Mouse (Mus musculus) natural killer cell, adult 2 months (primary cell): ENCODE results near the gene Gna15.
A peak's percentile ranks its signal among the peaks of the same experiment; 100 is the strongest.

Experiments
- DNase-seq, 2 experiments: peaks; one replicate each; pipeline ENCODE4 v3.0.0; 2022; ENCODE audit warnings: low spot score in 2 of 2

Gna15 gene

DNA sequence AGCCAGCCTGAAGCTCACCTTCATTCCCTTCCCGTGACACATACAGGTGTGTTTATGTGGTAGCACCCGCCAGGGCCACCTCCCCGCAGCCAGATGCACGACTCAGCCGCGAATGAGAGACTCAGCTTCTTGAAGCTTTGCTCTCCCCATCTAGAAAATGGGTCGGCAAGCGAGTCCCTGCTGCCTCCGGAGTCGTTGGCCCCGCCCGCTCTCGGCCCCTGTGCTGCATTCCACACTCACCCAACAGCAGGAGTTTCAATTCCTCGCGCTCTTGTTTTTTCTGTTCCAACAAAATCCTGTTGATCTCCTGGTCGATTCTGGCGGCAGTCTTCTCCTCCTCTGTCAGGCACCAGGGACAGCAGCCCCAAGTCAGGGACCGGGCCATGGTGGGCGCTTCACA is 455 bp downstream of the Gna15 start:
- DNase-seq, result no peak

DNA sequence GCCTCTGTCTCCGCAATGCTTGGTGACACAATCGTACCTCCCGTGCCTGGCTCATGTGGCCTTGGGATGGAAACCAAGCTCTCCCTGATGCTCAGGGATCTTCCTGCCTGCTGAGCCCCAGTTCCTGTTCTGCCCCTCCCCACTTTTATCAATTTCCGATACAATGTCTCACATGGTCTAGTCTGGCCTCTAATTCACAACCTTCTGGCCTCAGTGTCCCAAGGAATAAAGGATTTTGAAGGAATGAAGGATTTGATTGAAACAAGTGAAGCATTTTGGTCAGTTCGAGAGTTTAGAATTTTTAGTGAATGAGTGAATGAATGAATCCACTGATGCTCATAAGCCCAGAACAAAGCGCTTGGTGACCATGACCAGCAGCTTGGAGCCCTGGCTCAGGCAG is 883 bp downstream of the Gna15 start:
- no peak for DNase-seq

DNA sequence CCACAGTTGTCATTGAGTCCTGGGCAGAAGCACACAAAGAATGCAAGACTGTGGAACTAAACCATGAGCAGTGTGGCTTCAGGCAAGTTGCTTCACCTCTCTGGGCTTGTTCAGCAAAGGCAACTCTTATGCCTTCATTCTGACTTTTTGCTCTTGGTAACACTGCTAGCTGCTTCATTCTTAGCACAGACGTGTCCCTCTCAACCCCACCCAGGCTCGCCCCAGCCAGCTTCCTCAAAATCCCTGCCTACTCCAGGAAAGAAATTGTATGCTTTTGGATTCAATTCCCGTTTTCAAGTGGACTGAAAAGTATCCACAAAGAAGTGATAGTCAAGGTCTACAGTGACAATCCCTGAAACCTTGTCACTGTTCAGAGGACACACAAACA is 4.1 kb downstream of the Gna15 start:
- no peak for DNase-seq

DNA sequence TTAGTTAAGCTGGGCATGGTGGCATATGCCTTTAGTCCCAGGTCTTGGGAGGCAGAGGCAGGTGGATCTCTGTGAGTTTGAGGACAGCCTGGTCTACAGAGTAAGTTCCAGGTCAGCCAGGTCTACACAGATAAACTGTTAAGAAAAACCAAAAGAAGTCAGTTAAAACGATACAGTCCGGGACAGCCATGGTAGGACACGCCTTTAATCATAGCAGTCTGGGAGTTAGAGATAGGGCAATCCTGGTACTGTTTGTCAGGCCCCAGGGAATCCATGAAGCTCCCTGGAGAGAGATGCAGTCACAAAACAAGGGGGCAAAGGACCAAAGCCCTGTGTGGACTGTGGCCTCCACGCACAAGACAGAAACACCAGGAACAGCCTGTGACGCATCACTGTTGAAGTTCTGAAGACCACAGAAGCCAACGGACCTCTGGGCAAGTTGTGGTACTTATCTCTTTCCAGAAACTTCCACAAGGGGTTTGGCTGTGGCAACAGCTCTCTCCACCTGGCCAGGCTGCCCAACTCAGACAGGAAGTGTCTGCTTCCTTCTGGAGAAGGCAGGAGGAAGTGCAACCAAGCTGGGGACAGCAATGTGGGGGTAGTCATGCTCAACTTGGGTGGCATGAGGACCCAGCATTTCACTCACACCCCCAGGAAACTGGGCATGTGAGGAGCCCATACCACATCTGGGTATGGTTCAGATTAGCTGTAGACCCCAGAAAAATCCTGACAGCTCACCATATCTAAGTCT is 4.6 kb downstream of the Gna15 start:
- DNase-seq, result no peak

DNA sequence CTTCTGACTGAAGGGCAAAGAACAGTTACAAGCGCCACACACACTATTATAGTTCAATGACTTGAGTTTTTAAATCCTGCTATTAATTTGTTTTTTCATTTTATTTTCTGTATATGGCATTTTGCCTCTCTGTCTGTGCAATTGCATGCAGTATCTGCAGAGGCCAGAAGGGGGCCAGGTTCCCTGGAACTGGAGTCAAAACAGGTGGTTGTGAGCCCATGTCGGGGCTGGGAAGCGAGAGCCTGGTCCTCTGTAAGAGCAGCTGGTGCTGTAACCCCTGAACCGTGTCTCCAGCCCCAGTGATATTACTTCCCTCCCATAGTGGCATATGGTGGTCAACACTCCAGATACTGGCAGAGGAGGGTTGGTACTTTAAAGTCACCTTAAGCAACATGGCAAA is 5.5 kb downstream of the Gna15 start:
- peak; percentile 52 to 80 for DNase-seq

DNA sequence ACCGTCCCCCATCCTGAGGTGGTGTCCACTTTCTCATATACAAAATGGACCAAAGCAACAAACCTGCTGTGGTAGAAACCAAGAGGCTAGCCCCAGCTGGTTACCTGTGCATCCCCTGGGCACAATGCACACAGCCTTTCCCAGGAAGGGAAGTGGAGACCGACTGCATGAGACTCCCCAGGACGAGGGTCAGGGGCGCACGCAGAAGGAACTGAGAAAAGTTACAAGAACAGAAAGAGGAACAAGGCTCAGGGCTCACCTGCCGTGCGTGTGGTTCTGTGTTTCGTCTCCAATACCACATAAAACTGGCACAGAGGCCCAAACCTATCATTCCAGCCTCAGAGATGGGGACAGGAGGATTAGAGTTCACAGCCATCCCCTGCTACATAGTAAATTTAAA is 6.8 kb downstream of the Gna15 start:
- peak in 1 of 2 experiments; percentile 56 for DNase-seq

DNA sequence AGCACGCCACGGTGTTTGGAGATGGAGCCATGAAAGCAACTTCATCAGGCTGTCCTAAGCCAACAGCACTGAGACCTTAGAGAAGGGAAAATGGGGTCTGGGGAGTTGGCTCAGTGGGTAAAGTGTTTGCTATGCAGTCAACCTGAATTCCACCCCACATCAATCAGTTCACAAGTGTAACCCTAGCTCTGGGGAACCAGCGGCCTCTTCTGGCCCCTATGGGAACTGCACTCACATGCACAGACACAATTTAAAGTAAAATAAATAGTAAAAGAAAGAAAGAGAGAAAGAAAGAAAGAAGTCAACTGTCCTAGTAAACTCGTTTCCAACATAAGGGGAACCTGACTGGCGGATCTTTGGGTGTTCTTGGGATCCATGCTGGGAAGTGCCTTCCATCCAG is 10.2 kb downstream of the Gna15 start:
- no peak for DNase-seq

DNA sequence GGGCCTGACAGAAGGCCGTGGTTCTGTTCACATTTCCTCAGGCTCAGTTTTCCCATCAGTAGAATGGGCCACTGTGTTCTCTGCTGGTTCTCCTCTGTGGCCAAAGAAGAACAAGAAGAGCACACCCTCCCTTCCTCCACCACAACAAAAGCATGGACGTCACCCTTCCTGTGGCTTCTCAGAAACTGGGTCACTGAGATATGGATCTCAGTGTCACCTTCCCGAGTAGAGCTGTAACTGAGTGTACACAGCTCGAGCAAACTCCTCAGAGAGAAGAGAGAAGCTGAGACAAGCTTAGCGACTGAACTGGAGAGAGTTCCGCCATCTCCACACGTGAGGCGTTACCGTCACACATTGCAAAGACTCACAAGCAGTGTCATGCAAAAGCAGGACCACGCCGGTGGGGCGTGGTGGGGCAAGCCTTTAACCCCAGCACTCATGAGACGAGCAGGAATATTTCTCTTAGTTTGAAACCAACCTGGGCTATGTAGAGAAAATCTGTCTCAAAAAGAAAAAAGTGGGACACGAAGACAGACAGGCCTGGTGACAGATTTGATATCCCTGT is 13.7 kb downstream of the Gna15 start:
- peak; percentile 71 to 84 for DNase-seq

DNA sequence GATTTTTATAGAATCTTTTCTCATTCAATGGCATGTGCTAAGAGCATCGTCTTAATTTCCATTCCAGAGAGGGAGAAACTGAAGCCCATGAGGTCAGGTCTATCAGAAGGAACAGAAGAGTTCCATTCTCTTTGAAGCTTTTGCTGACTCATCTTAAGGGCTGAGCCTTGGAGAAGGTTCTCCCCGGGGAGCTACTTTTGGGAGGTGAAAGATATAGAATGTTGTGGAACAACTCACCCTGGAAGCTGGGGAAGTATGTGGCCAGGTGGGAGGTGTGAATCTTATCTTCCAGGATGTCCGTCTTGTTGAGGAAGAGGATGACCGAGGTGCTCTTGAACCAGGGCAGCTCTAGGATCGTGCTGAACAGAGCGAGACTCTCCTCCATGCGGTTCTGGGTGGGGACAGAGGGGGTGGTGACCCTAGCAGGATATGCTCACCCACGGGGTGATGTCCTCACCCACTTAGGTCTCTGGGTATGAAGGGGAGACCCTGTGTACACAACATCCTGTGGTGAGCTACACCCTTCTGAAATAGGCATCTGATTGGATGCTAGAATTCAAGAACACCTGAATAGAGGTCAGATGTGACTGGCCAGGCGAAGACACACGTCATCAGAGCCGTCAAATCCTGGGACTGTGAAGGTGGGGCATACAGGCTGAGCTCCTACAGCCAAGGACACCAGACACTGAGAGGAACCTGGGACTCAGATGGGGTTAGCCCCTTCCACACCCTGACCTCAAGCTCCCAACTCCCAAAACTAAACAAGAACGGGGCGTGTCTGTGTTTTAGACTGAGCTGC is 16.1 kb downstream of the Gna15 start:
- DNase-seq, result peak; percentile 71 to 83

DNA sequence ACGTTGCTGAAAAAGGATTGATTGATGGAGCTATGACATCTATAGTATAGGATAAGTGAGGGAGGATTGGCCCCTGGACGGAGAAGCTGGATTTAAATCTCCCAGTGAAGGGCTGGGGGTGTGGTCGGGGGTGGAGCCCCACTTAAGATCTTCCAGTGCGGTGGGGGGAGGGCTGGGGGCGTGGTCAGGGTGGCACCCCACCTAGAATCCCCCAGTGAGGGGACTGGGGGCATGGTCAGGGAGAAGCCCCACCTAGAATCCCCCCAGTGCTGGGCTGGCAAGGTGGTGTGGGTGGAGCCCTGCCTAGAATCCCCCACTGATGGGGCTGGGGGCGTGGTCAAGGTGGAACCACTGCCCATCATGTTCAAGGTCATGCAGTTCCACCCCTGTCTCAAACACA is 16.9 kb downstream of the Gna15 start:
- no peak for DNase-seq

DNA sequence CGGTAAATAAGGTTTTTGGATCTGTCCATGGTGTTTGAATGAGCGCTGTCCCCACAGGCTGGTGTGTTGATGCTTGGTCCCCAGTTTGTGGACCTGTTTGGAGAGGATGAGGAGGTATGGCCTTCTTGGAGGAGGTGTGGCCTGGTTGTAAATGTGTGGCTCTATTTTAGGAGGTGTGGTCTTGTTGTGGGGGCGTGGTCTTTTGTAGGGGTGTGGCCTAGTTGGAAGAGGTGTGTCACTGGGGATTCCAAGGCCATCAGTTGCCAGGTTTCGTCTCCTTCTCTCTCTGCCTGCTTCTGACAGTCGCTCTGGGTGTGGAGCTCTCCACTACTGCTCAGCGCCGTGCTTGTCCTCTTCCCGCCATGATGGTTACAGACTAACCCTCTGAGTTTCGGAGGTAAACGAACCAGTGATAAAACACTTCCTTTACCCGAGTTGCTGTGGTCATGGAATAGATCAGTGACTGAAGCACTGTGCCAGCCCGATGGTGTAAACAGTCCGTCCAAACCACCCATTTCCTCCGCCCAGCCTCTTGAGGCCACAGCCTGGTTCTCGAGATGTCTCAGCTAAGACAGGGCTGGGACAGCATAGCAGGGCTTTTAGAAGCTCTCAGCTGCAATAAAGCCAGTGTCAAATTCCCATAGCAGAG is 18.9 kb downstream of the Gna15 start:
- peak; percentile 51 to 77 for DNase-seq

DNA sequence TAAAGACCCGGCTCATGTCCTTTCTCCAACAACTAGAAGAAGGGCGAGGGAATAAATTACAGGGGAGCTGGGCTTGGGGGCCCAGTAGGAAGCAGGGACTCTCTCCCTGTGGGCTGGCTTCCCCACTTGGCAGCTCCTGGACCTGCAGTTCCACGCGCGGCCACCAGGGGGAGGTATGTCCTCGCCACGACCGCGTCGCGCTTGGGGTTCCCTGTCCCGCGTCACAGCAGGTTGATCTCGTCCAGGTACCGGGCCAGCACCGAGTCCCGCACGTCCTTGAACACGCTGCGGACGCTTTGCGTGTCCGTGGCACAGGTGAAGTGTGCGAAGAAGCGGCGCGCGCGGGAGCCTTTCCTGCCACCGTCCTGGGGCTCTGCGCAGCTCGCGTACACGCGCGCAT is 21.4 kb downstream of the Gna15 start:
- peak; percentile 86 to 88 for DNase-seq

DNA sequence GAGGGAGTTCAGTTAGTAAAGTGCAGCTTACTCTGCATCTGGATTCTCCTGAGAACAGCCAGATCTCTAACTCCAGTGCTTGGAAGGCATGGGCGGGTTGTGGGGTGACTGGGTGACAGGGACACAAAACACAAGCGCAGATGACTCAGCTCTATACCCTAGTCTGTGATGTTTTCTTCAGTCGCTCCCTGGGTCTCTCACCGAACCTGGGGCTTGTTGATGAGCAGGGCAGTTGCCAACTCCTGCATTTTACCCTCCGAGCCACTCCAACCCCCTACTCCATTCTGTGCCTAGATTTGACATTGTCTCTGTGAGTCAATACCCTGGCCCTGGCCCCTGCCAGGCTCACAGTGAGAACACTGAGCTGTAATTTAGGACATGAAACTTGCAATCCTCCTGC is 22.2 kb downstream of the Gna15 start:
- no peak for DNase-seq

DNA sequence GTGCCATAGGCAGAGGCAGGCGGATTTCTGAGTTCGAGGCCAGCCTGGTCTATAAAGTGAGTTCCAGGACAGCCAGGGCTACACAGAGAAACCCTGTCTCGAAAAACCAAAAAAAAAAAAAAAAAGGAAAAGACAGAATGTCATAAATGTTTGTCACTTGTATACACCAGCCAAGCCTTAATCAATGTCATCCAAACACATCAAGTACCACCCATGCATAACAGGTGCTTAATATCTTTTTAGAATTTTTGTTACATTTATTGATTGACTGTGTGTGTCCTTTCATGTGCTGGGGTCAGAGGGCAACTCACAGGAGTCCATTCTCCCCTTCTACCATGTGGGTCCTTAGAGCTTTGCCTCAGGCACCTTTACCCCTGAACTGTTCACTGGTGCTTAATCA is 24.0 kb downstream of the Gna15 start, which contains the start of gene S1pr4:
TSS of gene S1pr4 (minus strand) at position 101 of the 400 bp plus-strand sequence.
- DNase-seq, result no peak

DNA sequence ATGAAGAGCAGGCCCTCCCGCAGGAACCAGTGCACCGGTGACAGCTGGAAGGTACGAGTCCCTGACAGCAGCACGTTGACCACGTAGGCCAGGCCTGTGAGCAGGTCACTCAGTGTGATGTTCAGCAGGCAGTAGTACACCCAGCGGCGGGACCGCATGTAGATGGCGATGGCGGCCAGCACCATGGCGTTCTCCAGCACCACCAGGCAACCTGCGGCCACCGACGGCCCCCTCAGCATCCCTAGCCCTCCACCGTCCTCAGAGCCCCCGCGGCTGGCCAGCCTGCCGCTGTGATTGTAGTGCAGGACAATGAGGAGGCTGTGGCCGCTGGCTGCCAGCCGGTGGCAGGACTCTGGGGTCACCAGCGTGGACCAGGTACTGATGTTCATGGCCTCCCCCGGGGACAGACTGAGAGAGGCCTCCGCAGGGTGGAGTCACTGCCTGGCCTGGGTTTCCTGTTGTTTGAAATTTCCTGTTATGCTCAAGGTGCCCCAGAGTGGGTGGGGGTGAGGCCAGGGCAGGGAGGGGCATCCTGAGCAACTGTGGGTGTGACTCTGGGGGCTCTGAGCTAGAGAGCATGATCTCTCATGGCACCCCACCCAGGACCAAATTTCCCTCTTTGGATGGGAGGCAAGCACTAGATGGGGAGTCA is 24.6 kb downstream of the Gna15 start:
- DNase-seq, result peak; percentile 85 to 87

DNA sequence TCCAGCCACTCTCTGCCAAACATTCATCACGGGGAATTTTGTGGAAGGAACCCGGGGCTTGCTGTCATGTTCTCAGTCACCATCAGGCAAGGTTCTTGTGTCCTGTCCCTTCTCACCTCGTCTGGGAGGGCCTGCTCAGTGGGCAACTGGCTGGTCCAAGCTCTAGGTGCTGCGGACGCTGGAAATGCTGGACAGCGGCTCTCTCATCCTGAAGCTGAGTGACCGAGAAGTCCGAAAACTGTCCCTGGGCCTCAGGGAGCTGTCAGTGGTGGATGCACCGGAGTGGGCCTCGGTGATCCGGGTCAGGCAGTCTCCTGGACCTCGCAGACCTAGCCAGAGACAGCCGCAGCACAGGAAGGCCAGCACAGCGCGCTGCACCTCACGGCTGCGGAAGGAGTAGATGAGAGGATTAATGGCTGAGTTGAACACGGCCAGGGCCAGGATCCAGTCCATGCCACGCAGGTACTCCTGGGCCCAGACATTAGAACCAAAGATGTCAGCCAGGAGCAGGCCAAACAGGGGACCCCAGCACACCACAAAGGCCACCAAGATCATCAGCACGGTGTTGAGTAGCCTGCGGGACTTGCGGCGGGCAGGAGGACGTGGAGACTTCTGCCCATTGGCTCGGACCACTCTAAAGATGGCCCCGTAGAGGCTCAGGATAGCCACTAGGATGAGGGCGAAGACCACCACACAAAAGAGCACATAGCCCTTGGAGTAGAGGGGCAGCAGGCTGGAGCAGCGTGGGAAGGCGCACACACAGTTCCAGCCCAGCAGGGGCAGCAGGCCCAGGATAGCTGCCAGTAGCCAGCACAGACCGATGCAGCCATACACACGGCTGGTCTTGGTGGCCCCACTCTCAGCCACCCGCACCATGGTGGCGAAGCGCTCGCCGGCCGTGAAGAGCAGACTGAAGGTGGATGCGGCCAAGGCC is 25.4 kb downstream of the Gna15 start:
- peak; percentile 31 to 42 for DNase-seq

DNA sequence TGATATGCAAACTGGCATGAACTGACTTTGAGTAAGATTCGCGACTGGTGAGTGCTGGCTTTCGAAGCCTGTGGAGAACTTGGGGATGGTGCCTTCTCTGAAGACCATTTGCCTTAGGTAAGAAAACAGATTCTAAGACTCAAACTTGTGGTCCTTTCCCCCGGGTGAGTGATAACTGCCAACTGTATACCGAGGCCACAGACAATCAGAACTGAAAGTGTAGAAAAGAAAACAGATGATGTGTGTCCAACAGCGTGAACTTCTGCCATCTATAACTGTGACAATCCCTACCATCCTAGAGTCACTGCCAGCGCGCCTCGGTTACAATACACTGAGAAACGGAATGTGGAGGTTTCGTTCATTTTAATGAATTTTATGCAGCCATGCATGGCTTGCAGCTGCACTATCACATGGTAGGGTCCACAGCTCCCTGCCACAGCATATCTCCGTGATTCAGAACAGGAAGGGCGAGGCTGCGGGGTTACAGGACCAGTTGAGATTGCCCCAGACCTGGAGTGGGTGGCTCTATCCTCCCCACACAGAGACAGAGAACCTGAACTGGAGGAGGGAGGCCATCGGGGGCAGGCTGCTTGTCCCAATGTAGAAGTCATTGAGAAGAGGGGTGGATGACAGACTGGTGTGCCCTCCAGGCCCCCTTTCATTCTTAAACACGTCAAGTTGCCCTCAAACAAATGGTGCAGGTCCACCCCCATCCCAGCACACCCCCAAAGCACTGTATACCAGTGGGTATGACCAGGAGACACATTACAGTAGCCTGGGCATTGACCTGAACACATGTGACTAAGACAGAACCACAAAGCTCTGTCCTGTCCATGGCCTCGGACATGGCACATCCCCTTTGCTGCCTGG is 26.4 kb downstream of the Gna15 start:
- peak; percentile 28 to 46 for DNase-seq

DNA sequence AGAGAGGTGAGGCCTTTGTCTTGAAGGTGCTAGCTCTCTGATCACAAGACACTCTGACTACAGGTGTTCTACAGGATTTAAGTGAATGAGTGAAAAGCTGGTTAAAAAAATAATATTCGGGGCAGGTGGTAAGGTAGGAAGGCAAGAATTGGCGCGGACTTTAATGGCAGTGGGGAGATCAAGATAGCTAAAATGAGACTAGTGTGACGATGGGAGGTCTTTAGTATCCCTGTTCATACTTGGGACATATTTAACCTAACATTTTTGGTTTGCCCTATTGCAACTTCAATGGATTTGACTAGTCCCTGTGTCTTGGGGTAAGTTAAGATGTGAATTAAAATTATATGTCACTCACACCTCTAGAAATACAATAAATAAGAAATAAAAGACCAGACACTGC is 27.1 kb downstream of the Gna15 start:
- no peak for DNase-seq

DNA sequence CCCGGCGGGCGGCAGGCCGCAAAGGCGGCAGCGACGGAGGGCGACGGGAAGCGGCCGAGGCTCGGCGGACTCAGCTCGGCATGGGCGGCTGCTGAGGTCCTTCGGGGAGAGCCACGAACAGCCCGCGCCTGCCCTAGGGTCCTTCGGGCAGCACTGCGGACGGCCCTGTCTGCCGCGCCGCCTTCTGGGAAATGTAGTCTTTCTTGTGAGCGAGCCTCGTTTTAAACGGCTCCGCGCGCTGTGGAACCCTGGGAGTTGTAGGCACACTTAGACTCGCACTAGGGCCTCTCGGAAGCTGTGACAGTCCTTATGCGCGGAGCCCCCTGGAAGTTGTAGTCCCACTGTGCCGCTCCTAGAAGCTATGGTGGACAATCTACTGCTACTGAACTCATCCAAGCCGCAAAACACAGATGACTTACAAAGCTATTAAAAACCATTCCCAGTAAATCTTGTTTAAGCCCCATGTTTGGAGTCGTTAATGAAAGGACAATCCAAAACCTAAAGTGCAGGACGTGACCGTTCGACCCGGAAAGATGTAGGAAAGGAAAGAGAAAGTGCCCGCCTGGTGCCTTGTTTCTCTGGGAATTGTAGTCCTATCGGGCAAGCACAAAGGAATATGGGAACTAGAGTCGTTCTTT is 27.6 kb downstream of the Gna15 start, which contains the start of gene Ncln:
TSS of gene Ncln (minus strand) at position 129 of the 638 bp plus-strand sequence.
- peak; percentile 97 to 98 for DNase-seq
